Mouse (Mus musculus): ENCODE data around the gene Olfr112.
"Not testable (repeated sequence)": the region's sequence is repeated elsewhere in the genome, so short reads cannot be mapped to it uniquely, and the experiment has no call there.

Gene Olfr112

GRCm38 (mm10) chr17:37569351-37569750 is at the start of gene Olfr112:
Gene Olfr112 (minus strand): TSS chr17:37569451.
- DNase-seq (ENCODE audit: low spot score): no peak

GRCm38 (mm10) chr17:37592643-37593042 is 23.4 kb upstream of the Olfr112 start, which contains the start of gene Olfr114:
Gene Olfr114 (minus strand): TSS chr17:37592743.
- DNase-seq (ENCODE audit: low spot score): no peak

- no peak for DNase-seq (ENCODE audit: low spot score)
Measured at GRCm38 (mm10) chr17:37577563-37577962, 8.3 kb upstream of the Olfr112 start, which contains the start of gene Olfr113. Gene Olfr113 (minus strand): TSS chr17:37577663.

- no peak for DNase-seq (ENCODE audit: low spot score)
Measured at GRCm38 (mm10) chr17:37558913-37559615, 10.2 kb downstream of the Olfr112 start.

- DNase-seq (ENCODE audit: low spot score): no peak
Measured at GRCm38 (mm10) chr17:37543800-37544435, 25.3 kb downstream of the Olfr112 start.

GRCm38 (mm10) chr17:37541454-37542119 is 27.7 kb downstream of the Olfr112 start:
- DNase-seq (ENCODE audit: low spot score): no peak

- DNase-seq (ENCODE audit: low spot score): not testable (repeated sequence)
Measured at GRCm38 (mm10) chr17:37538416-37538815, 30.8 kb downstream of the Olfr112 start.

- no peak for DNase-seq (ENCODE audit: low spot score)
Measured at GRCm38 (mm10) chr17:37535173-37535572, 34.1 kb downstream of the Olfr112 start.

- not testable (repeated sequence) for DNase-seq (ENCODE audit: low spot score)
Measured at GRCm38 (mm10) chr17:37525427-37525826, 43.8 kb downstream of the Olfr112 start.

- DNase-seq (ENCODE audit: low spot score): not testable (repeated sequence)
Measured at GRCm38 (mm10) chr17:37524612-37525011, 44.6 kb downstream of the Olfr112 start.
